Mouse (Mus musculus): ENCODE measurements around the gene Sorl1. TPM values are rescaled to one million over a fixed set of nuclear protein-coding genes. Genes with fewer than 3 reads are reported as not detected.

Gene Sorl1
- total RNA-seq (2021), result 10 to 100 TPM; 35.8 to 36.1 TPM
- long read RNA-seq, experiment 1, full-length matches to known transcripts, result 1 of 19 reads
- long read RNA-seq, experiment 1, partial matches to known transcripts, result 9 of 19 reads
- long read RNA-seq, experiment 1, other reads (novel, unspliced or antisense), result 9 of 19 reads
- long read RNA-seq, experiment 2, full-length matches to known transcripts, result 2 of 19 reads
- long read RNA-seq, experiment 2, partial matches to known transcripts, result 10 of 19 reads
- long read RNA-seq, experiment 2, other reads (novel, unspliced or antisense), result 7 of 19 reads

DNA sequence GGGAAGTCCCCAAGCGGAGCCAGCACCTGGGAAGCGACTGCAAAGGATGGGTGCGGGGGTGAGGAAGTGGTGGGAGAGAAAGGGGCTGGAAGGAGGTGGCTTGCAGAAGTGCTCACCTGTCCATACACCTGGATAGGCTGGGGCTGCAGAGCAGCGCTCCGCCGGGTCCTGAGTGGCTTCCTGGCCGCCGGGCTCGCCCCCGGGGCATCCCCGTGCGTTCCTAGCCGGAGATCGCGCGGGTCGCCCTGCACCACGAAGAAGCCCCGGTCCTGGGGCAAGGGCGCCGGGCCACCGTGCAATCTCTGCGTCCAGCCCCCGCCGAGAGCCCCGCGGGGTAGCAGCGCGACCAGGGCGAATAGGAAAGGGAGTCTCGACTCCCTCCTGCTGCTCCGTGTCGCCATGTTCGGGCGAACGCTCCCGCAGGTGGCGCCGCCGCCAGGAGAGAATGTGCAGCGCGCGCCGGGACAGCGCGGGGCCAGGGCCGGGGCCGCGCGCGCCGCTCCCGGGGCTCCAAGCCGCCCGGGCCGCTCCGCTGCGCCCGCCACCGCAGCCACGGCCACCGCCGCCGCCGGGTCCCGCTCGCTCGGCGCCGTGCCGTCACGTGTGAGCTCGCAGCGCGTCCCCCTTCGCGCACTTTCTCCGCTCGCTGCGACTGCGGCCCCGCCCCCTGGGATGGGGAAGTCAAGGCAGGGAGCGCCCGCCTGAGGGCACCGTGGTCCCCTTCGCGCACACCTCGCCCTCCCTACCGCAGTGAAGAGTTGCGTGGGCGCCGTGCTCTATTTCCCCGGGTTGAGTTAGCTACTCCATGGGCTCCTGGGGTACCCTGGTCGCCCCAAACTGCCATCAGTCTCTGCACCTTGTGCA lies at the start of gene Sorl1:
Gene Sorl1 (minus strand): TSS at position 585 of the 864 bp plus-strand sequence.
- DNase-seq, result peak; percentile 68

DNA sequence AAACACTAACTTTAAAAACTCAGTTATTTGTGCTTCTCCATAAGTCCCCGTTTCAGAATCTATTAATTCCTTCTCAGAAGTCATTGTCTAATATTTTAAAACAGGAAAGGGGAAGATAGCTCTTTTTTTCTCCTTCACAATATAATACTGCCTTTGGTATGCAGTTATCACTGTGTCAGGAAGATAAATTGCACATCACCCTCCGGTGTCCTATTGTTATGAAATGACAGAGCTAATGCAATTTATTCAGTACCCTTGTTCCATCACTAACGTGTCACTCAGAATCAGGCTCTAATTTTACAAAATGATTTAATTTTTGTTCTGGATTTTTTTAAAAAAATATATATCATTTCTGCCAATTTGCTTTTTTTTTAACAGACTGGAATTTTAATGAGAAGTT lies 49.7 kb upstream of the Sorl1 start:
- DNase-seq, result no peak

DNA sequence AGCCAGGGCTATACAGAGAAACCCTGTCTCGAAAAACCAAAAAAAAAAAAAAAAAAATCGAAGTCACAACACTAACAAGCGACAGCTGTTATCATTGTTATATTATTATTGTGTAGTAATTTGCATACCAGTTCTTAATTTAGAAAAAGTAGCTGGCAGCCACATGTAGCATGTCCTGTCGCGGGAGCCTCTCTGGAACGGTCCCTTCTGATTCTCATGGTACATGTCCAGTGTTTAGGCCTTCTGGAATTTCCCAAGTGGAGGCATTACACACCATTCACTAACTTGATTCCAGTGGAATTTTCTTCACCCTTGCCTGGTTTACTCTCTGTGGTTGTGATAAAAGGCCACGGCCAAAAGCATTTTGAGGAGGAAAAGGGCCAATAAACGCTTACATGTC lies 45.4 kb upstream of the Sorl1 start:
- DNase-seq, result no peak

DNA sequence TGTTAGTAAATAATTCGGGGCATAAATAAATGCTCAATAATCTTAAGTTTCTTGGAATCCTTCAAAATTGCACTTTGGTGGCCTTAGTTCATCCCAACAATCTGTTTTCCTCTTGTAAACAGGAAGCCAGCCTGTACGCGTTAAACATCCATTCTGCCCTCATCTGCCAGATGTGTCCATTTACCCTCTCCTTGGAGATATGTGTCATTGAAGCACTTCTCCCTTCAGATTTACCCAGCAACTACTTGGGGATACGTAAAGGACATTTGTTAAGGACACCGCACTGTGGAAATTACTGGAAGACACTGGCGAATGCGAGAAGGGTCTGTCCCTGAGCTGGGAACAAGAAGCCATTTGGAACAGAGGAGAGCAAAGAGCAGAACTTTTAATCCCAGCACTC lies 44.9 kb upstream of the Sorl1 start:
- DNase-seq, result no peak

DNA sequence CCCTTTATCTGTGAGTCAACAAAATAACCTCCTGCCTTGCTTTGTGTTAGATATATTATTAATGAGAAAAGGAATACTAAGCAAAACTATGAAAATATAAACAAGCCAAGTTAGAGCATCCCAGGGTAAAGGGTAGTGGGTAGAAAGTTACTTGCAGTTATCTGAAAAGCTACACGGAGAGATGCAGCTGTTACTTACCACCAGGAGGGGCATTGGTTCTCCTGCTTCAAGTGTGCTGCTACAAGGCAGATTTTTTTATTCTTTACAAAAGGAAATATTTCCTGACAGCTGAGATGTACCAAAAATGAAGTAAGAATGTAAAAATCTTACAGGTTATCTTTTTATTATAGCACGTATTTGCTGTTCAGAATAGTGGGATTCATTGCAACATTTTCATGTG lies 40.8 kb upstream of the Sorl1 start:
- no peak for DNase-seq

DNA sequence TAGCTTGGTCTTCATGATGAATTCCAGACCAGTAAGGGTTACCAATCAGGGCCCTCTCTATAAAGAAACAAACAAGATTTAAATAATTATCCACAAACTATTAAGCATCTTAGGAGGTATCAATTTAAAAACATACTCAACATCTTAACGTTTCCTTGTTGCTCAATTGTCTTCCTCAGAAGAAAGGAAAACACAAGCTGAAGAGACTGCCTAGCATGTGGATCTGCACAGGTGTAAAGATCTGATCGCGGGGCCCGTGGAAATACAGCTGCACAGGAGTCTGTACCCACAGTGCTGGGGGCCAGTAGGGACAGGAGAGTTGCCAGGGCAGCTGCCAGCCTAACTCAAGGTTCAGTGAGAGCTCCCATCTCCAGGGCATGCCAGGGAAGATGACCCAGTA lies 38.9 kb upstream of the Sorl1 start:
- DNase-seq, result no peak

DNA sequence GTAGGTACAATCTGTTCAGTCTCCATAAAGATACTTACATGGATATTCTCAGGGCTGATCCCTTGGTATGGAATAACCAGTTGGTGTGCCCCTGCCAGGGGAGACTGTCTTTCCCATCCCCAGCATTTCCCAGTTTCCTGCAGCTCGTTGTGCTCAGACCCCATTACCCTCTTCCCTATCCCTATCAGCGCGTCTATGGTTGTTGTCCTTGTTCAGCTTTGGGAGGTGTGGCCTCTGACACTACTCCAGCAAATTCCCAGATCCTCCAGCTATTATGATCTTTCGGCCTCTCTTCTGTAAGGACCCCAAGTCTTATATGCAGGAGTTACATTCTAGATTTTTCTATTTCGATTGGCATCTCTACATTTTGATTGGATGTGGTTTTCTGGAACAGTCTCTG lies 35.3 kb upstream of the Sorl1 start:
- DNase-seq, result no peak

DNA sequence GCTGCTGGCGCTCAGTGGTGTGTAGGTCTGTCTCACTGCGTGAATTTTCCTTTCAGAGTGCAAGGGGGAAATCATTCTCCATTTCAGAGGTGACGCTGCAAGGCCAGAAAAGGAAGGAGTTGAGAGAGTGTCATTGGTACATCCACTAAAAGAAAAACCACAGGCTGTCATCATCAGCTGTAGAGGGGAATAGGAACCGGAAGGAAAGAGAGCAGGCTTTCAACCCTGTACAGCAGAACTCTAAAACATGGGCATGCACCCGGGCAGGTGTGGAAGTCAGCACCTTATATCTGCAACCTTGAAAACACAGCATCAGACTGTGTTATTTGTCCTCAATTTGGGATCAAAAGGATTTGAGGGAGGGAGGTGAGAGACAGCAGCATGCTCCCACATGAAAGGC lies 34.6 kb upstream of the Sorl1 start:
- DNase-seq, result no peak

DNA sequence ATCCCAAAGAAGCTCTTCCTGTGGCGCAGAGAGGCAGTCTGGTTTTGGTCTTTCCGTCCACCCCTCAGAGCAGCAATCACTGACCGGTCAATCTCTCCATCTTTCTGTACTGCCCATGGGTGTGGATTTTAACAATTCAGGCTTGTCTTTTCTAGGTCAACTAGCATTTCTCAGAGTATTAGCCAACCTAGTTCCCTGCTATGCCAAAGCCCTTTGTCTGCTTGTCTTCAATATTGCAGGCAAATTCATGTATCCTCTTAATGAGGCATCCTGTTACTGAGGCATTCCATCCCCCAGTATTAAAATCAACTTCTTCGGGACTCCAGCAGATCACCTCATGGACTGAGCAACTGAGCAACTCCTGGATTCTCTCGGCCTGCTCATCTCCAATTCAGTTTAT lies 33.9 kb upstream of the Sorl1 start:
- DNase-seq, result no peak

DNA sequence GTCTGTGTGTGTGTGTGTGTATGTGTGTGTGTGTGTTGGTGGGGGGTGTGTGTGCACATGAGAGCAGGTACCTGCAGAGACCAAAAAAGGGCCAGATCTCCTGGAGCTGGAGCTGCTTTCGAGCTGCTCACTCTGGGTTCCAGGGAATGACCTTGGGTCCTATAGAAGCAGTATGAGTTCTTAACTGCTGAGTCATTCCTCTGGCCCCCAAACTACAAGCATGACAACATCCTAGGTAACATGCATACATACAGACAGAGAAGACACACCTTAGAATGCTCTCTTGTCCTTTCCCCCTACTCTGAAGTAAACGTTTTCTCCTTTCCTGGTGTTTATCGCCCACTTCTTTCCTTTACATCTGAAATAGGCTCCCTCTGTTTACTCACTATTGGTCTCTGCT lies 32.5 kb upstream of the Sorl1 start:
- DNase-seq, result no peak

DNA sequence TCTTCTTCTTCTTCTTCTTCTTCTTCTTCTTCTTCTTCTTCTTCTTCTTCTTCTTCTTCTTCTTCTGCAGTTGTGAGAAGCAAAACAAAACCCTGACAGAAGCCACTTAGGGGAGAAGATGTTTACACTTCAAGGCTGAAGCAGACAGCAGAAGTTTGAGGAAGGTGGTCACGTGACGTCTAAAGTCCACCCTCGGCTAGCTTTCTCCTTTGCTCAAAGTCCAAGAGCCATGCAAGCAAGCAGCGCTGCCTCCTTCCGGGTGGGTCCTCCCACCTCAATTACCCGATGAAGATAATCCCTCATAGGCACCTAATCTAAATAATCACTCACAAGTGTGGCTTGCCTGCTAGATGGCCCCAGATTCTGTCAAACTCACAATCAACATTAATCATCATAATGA lies 30.6 kb upstream of the Sorl1 start:
- no peak for DNase-seq

DNA sequence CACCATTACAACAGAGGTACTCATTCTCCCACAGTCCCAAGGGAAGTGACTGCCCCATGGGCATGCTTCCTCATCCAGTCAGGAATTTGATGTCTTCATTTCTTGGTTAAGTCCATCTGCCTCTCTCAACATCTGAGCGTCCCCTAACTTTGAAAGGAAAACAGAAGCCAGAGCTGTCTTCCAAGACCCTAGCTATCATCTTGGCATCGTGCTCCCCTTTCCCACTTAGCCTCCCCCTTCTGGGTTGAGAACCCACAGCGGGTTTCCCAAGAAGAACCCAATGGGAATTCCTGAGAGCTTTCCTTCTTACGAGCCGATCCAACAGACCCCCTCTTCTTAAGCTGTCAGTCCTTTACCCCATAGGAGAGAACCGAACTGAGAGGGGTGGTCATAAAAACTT lies 24.7 kb upstream of the Sorl1 start:
- DNase-seq, result no peak

DNA sequence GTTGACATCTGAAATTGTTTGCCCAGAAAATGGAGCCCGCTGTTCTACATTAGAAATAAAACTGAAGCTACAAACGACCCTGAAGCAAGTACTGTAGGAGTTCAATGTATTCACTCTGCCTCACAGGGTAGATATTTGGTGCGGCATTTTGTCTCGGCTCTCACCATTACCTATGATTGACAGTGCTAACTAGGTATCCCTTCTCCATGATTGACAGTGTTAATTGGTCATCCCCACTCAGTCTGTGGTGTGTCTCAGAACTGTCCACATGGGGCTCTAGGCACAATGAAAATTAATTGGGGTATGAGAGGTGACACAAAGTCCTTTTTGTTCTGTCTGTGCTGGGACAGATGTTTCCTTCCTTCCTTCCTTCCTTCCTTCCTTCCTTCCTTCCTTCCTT lies 23.9 kb upstream of the Sorl1 start:
- no peak for DNase-seq

DNA sequence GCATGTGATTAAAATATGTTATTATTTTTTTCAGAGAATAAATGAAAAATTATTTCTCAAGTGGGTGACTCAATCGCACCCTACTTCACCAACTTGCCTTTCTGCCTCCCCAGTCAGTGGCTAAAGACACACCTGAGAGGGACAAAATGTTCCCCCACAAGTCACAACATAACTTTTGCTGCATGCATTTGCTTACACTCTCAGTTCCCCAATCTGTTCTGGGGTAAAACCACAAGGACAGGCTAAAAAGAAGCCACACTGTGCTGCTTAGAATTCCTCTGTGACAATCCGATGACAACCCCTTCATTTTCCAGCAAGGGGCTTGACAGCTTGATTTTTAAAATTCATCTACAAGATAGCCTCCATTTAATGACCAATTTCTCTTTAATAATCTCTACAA lies 22.4 kb upstream of the Sorl1 start:
- no peak for DNase-seq

DNA sequence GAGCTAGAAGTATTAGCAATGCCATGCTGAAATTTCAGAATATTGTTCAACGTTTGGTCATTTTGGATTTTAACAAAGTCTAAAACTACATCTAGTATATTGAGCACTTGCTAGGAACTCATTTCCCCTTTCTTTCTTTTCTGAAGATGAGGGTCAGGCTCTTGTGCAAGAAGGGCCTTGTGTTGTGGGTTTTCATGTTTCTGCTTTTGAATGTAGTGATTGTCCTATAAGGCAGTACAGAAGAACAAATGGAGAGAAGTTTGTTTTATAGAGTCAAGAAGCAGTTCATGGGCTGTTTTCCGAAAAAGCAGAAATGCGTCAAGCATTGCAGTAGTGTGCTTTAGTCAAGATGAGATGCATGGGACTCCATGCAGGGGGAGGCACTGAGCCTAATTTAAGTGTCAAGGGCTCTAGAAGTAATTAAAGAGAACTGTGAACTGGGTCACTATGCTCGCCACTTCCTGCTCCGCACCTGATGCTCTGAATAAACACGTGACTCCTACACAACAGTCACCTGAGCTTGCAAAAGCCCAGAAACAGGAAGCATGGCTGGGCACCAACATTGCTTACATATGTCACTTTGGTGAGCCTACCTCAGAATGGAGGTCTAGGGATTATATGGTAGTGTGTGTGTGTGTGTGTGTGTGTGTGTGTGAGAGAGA lies 17.6 kb upstream of the Sorl1 start:
- no peak for DNase-seq

DNA sequence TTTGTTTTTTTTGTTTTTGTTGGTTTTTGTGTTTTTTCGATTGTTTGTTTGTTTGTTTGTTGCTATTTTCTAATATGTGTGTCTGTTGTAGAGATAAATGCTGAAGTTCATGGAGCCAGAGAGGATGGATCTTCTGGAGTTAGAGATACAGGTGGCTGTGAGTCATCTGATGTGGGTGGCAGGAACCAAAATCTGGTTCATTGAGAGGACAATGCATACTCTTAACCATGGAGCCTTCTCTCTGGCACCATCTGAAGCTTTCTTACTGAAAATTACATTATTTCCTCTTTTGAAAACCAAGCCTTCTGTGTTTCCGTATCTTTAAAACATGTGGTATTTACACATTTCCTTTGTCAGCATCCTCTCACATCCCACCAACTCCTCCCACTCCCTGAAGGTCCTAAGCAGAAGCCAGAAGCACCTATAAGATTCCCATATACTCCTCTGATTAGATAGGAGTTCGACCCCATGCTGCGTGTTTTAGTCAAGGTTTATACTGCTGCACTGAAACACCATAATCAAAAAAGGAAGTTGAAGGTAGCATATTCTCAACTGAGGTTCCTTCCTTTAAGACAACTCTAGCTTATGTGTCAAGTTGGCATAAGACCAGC lies 14.3 kb upstream of the Sorl1 start:
- DNase-seq, result no peak

DNA sequence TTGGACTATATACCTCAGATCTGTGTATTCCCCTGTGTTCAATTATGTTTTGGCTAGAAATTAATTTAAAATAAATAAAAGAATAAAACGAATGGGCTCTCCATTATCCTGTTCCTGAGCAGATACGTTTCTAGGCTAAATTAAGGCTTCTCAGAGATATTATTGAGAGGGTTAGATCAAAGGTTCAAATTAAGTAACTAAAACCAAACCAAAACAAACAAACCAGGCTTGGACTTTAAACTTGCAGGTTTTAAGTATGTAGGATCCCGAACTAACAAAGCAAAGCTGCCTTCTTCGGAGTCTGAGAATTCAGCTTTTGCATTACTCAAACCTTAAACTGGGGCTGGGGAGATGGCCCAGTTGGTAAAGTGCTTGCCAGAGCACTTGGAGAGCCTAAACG lies 13.5 kb upstream of the Sorl1 start:
- DNase-seq, result no peak

DNA sequence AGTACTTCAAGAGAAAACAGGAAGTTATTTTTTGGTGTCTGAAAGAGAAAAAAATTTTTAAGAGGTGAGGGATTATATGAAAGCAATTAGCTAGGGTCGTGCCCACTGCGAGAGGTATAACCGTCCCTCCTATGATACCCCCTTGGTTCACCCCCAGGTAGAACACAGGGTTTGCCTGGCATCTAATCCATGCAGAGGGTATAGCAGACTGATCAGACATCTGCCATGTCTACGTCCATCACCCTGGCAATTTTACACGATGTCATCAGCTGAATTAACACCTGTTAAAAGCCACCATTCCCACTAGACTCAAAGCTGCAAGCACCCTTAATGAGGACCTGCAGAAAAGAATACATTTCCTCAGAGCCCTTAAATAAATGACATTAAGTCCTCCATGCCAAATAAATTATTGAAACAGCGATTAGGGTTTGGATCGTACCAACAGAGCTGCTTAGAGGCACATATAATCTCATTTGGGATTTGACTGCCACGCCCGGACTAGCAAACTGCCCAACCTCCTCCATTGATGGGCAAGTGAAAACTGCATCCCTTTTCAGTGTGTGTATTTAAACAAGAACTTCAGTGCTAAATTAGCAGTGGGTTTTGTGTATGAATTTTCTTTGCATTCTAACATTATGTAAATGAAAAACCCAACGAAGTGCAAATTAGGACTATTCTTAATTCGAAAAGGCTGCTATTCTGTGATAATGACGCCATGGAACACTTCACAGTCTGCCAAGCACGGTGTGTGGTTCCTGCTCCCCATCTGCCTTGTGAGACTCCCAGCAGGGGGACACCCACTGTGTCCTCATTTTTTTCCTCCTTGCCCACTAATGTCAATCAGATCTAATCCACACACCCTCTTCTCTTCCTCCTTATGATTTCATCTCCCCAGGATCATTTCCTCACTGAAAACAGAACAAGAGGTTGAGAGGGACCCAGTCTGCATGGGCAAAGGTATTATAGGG lies 7.0 kb upstream of the Sorl1 start:
- DNase-seq, result no peak

DNA sequence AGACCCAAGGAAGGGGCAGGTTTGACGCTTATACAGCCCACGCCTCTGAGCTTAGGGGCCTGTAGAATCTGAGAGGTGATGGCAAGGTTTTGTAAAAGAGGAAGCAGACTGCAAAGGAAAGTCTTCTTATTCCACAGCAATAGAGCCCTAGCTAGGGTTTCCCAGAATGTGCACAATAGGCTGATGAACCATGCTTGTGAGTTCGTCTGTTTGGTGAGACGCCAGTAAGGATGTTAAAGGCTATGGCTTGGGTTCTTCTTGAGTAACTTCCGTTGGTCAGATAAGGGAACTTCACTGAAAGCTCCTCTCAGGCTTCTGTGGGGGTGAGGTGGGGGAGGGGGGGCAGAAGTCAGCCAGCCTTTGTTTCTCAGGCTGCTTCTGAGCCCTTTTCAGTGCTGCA lies 3.9 kb upstream of the Sorl1 start:
- DNase-seq, result no peak

DNA sequence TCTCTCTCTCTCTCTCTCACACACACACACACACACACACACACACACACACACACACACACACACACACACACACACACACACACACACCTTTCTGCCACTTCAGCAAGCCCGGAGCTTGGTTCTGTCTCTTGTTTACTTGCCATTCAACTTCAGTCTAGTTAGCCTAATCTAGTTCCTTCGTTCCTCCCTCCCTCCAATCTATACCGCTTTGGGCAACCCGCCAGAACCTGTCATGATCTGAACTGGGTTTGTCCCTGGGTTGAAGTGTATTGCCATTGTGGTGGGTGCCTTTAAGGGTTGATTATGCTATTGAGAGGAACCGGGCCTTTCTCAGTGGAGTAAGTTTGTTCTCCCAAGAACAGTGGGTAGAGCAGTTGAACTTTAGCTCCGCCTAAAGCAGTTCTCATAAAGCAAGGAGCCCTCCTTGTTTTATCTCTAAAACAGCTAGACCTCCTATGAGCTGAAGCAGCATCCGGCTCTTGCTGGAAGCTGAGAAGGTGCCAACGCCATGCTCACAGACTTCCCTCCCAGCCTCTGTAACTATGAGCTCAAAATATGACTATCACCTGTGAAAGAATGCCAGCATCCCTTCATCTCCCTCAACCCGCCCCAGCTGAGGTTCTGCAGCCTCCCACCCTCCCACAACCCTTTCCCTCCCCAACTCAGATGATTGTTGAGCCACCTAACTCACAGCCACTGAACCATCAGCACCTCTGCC lies 1.3 kb upstream of the Sorl1 start:
- no peak for DNase-seq

DNA sequence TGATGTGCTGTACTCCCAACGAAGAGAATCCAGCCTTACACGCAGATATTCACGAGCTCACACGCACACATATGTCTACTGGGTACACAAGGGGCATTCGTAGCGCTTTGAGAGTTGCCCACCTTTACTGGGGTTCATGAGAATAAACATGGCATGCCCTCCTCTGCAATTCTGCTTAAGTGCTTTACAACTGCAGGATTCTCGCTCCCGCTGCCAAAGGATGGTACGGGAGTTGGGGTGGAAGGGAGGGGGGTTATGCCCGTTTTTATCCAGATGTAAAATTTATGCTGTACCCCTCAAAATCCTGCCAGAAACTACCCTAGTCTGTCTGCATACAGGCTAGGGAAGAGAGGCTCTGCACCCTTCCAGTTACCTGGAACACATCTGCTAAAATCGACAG lies 893 bp downstream of the Sorl1 start:
- DNase-seq, result no peak
